Mouse (Mus musculus) gastrocnemius, postnatal 36 days (tissue): ENCODE data around the gene Polr2e. TPM values are rescaled to one million over a fixed set of nuclear protein-coding genes. Genes with fewer than 3 reads are reported as not detected.
"Not testable (repeated sequence)": the region's sequence is repeated elsewhere in the genome, so short reads cannot be mapped to it uniquely, and the experiment has no call there.

Experiments
- DNase-seq, 2 experiments: peaks; one replicate each; pipeline ENCODE4 v3.0.0; 2022
- intact Hi-C: fragments of 180-260 bp; cut with DNase I; formaldehyde crosslinking; loops from one replicate; pipeline ENCODE4 v1.15.1; 2025
- total RNA-seq, 2 experiments: library from RNA; stranded (reverse); gene quantifications; 2 replicates each; pipeline ENCODE4 v1.2.3; 2021

The Polr2e gene
- total RNA-seq, 2 experiments from 2014 or later: 36.0 to 42.5 TPM

DNA sequence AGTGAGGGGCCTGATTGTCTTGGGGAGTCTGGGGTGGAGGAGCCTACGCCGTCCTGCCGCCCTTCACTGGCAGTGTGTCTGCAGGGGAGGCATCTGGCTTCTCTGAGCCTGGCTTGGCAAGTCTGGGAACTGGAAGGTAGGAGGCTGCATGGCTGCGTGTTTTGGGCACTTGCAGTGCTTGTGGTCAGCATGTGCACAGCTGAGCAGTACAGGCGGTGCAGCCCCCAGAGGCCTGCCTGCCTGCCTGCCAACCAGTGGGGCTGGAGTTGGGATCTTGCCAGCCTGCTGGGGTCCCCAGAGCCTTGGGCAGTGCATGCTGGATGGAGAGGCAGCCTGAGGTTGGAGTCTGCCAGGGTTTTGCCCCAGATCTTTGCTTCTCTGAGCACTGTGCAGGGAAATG lies 23.5 kb upstream of the Polr2e start:
- intact Hi-C loops: no loop called here
- DNase-seq: no peak

DNA sequence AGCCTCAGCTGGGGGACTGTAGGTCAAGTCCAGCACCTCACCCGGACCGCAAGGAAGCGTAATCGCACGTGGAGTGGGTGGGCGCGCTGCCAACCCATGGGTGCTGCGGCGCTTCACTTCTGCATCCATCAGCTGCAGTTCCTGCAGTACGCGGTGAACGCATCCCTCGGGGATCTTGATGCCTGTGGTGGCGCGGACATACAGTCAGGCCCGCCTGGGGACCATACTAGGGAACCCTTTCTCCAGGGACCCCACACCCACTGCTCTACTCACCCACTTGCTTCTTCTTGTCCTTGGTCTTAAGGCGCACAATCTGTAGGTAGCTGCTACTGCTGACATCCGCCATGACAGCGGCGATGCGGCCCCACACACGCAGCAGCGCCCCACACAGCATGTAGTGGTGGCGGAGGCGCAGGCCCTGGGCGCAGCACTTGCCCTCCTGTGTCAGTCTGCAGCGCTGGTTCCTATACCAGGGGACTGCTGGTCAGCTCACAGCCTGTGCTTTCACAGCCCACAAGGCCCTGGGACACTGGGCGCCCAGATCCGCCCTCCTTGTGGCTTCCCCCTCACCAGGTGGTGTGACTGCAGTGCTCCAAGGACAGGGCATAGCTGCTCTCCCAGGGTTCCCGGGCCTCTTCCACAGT lies 18.2 kb upstream of the Polr2e start:
- DNase-seq: no peak

DNA sequence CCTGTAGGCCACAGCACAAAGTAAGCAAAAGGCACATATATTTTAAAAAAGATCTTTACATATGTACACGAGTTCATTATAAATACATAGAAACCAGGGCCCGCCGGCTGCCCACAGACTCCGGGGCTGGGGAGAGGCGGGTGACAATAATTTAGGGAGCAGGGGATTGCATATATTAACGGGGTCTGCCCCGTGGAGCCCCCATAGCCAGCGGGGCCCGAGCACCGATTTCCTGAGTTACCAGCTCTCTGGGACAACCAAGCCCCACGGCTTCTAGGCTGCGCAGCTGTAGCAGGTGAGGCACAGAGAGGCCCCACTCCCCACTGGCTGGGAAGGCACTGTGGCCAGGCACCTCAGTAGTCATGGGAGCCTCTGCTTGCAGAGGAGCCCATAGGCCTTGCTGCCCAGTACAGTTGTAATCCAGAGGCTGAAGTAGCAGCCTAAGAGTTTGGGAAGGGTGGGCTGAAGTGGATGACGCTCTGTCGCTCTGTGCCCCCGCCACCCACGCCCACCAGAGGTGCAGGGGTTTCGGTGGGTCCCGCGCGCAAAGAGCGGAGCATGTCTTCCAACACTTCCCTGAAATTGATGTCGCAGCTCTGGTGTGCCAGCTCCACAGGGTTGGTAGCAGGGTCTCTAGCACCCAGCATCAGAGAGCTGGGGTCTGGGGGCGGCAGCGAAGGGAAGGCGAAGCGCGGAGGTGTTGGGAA lies 17.5 kb upstream of the Polr2e start:
- intact Hi-C loops: no loop called here
- no peak for DNase-seq

More for the DNA sequence above, 18.2 kb upstream of the Polr2e start:
- intact Hi-C loops: no loop called here

DNA sequence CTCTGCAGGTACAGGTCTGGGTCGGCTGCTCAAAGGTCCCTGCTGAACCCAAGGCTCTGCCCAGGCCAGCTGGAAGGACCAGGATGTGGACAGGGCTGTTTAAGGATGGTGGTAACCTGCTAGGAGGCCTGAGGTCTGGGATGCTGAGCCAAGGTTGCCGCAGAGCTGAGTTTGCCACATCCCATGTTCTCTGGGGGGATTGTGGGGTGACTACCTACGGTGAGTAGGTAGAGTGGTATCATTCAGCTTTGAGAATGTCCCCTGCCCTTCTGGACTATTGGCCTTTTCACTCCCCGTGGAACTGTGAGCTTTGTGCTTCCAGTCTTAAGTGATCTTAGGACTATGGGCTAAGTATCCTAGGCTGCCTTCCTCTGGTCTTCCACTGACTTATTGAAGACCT lies 16.9 kb upstream of the Polr2e start:
- intact Hi-C loops: no loop called here
- DNase-seq: no peak

DNA sequence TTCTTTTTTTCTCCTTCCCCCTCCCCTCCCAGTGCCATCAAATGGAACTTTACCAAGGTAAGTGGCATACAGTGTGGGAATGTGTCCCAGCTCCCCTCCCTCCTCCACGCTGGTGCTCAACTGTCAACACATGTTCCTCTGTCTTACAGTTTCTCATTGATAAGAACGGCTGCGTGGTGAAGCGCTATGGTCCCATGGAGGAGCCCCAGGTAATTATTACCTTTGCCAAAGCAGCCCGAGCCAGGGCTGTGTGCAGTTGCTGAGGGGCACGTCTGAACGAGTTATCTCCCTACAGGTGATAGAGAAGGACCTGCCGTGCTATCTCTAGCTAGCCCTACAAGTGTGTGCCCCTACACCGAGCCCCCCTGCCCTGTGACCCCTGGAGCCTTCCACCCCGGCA lies 16.3 kb upstream of the Polr2e start:
- intact Hi-C loops: no loop called here
- no peak for DNase-seq

DNA sequence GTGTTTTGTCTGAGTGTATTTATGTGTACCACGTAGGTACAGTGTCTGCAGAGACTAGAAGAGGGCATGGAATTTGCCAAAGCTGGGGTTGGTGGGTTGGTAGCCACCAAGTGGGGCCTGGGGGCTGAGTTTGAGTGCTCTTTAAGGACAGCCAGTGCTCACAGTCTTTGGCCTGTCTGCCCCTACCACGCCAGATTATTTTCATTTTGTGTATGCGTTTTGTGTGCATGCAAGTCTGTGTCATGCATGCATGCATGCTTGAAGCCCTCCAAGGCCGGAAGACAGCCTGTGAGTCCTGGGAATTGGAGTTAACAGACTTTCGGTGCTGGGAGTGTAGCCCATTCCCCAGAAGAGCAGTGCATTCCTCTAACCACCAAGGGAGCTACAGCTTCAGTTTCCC lies 15.8 kb upstream of the Polr2e start:
- intact Hi-C loops: no loop called here

DNA sequence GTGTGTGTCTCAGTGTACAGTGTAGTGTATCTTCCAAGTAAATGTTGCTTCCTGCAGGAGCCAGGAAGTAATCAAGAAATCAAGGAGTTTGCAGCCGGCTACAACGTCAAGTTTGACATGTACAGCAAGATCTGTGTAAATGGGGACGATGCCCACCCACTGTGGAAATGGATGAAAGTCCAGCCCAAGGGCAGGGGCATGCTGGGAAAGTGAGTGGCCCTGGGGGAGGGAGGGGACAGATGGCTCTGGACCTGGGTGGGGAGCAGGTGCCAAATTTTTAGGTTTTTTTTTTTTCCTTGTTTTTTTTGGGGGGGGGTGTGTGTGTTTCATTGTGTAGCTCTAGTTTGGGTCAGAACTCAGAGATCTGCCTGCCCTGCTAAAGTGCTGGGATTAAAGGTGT lies 15.3 kb upstream of the Polr2e start:
- intact Hi-C loops: loop anchor here (1.0 kb wide), 1 partner anchor 59 kb away; no protein-coding TSS in a partner anchor
- DNase-seq: not testable (repeated sequence)

More for the DNA sequence above, 15.8 kb upstream of the Polr2e start:
- DNase-seq: no peak

DNA sequence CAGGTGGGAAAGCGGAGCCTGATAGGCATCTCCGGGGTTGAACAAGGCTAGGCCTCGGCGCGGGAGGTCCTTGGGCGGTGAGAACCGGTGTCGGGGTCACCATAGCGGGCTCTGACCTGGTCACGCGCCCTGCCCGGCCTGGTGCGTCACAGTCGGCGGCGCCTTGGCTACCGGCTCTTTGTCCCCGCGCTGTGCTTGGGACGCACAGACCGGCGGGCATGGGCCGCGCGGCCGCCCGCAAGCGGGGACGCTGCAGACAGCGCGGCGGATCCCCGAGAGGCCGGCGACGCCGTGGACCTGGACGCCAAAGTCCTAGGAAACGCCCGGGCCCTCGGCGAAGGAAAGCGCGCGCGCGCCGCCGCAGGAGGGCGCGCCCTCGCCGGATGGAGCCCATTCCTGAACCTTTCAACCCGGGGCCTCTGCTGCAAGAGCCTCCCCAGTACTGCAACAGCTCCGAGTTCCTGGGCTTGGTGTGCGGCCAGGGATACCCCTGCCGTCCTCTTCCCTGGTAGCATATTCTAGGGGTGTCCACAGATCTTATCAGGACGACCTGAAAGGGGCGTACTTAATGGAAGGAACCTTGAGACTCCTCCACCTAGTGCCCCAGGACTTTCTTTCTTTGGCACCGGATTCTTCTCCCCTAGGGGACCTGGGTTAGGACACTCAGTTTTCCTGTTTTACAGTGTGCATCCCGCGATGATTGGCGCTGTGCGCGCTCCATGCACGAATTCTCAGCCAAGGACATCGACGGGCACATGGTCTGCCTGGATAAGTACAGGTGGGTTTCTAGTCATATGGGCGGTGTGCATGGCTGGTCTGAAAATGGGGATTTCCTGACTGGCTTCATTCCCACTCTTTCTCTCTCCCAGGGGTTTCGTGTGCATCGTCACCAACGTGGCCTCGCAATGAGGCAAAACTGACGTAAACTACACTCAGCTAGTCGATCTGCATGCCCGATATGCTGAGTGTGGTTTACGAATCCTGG lies 14.5 kb upstream of the Polr2e start:
- intact Hi-C loops: loop anchor here (1.0 kb wide), 1 partner anchor 60 kb away; no protein-coding TSS in a partner anchor
- peak; percentile 54 to 73 for DNase-seq

DNA sequence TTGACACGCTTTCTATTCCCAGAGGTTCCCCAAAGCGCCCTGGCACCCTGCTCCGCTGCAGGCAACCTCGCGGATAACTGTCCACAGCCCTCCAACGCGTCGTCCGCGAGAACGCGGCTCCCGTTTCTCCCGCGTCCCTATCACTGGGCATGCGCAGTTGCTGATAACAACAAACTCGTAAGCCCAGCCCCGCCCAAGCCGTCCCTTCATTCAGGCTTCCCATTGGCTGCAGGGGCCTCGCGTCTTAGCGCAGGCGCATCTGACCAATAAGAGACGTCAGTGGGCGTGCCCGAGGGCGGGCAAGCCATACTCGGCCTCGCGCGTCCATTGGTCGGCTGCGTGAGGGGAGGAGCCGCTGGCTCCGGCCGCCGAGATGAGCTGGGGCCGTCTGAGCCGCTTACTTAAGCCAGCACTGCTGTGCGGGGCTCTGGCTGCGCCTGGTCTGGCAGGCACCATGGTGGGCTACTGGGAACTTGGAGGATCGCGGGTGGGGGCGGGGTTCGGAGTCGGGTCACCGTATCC lies 13.7 kb upstream of the Polr2e start:
- DNase-seq: peak; percentile 99 to 100
- intact Hi-C loops: no loop called here

DNA sequence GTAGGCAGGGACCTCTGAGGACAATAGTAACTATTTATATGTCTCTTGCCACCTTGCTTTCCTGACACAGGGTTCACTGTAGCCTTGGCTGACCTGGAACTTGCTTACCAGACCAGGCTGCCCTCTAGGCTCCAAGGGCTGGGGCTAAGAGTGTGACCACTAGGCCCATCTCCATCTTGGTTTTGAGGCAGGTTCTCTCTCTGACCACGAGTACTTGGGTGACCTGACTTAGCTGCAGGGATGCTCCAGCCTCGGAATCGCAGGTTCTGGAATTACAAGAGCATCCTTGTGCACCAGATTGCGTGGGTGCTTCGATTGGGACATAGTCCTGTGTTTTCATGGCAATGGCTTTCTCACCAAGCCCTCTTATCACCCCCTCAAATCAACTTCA lies 12.8 kb upstream of the Polr2e start:
- intact Hi-C loops: no loop called here

DNA sequence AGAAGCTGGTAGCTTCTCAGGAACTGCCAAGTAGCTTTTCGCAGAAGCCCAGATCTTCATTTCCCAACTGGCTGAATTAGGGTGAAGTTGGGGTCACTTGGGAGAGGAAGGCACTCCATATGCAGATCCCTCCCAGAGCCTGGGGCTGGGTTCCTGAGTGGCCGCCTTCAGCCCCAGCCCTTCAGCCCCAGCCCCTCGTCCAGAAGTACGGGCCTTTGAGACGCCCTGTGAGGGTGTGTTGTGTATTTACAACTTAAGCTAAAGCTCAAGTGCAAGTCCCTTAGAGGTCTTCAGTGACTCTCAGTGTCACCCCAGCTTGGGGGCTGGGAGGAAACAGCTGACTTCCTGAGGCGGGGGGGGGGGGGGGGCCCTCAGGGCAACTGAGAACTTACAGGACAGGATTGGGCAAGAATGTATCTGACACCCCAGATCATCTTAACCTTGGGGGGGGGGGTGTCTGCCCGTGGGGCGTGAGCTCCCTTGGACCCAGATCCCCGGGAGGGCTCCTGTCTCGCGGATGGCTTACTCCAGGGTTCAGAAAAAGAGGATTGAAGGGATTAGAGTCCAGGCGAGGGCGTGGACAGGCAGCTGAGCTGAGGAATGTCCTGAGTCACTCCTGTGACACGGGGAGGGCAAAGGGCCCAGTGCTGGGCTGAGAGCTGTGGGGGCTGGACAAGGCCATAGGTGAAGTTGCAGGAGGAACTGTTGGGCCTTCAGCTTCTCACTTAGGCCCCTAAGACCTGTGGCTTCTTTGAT lies 12.2 kb upstream of the Polr2e start:
- DNase-seq: peak in 1 of 2 experiments; percentile 52
- intact Hi-C loops: no loop called here

More for the DNA sequence above, 12.8 kb upstream of the Polr2e start:
- no peak for DNase-seq

DNA sequence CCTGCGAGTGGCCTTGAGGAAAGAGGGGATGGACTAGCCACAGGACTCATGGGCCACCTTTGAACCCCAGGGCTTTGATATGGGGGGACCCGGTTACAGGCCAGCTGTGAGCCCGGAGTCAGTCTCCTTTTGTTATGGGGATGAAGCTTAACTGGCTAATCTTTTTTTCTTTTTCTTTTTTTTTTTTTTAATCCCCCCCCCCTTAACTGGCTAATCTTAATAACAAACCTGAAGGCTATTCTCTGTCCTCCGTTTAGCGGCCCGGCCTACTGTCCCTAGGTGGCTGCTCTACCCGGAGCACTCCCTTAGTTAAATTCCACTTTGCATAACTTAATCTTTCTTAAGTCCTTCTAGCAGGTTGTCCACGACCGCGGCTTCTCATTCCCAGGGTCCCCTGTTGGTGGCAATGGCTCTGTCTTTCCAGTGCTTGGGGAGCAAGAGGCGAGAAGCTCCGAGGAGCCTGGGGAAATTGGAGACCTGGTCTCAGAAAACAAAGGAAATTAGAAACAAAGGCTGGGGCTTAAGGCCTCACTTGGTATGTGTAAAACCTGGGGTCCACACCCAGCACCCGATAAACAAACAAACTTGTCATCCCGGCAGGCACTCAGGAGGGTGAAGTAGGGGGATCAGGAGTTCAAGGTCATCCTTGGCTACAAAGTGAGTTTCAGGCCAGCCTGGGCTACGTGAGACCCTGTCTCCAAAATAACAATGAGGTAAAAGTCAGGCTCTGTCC lies 11.5 kb upstream of the Polr2e start:
- intact Hi-C loops: no loop called here
- no peak for DNase-seq

DNA sequence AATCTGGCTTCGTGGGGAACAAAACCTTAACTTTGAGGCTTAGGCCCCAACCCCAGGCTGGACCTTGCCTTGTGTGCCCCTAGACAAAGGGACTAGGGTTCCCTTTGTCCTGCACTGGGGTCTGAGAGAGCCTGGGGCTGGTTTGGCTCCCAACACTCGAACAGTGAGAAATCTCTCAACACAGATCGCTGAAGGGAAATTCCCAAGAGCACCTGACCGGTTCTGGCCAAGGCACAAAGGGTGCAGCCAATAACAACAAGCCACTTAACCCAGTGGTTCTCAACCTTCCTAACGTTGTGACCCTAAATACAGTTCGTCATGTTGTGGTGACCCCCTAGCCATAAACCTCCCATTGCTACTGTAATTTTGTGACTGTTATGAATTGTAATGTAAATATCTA lies 10.6 kb upstream of the Polr2e start:
- no peak for DNase-seq
- intact Hi-C loops: no loop called here

DNA sequence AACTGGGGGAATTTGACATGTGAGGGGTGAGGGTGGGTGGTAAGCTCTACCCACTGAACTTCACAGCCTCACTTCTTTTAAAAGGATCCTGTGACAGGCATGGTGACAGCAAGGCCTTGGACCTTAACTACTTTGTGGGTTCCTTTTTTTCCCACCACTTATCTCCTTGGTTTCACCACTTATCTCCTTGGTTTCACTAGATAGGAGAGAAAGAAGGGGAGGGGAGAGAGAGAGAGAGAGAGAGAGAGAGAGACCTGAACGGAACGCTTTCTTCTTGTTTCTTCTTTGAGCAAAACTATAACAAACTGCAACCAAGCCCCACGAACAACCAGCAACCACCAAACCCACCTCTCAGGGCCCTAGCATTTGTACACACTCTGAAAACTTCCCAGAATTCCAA lies 9.2 kb upstream of the Polr2e start:
- intact Hi-C loops: no loop called here

DNA sequence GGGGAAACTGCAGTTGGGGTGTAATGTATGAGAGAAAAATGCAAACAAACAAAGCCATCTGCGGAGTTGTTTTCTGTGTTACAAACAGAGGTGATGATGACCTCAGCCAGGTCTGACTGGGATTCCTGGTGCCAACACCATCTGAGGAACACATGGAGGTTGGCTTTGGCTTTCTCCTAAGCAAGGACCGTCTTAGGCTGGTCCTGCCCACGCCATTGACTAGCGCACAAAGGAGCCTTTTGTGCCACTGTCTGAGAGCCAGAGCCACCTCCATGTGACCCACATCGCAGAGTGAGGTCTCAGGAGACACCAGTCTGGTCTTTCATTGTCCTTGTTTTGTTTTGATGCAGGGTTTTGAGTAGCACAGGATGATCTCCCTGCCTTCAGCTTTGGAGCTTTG lies 8.8 kb upstream of the Polr2e start:
- intact Hi-C loops: no loop called here
- no peak for DNase-seq

More for the DNA sequence above, 9.2 kb upstream of the Polr2e start:
- DNase-seq: no peak

DNA sequence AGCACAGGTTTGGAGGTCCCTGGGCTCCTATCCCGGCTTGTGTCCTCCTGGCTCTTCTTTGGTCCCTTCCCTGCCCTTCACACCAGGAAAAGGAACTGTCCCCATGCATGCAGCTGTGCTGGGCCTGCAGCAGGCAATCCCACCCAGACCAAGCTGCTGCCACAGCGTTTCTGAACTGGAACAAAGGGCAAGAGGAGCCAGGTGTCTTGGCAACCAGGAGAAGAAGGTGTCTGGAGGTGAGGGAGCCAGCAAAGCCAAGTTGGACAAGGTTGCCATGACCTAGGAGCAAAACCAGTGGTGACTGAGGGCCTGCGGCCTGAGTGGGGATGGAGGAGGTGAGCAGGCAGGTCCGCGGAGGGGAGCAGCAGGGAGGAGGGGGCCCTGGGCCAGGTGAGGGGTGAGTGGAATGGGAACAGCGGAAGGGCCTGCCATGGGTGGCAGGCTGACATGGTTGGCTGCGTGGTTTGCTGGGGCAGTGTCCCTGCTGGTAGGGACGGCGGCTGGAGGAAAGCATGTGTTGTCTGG lies 7.5 kb upstream of the Polr2e start, which contains the start of gene Gpx4:
TSS of gene Gpx4 (plus strand) at position 126 of the 525 bp plus-strand sequence.
- intact Hi-C loops: no loop called here
- DNase-seq: no peak

DNA sequence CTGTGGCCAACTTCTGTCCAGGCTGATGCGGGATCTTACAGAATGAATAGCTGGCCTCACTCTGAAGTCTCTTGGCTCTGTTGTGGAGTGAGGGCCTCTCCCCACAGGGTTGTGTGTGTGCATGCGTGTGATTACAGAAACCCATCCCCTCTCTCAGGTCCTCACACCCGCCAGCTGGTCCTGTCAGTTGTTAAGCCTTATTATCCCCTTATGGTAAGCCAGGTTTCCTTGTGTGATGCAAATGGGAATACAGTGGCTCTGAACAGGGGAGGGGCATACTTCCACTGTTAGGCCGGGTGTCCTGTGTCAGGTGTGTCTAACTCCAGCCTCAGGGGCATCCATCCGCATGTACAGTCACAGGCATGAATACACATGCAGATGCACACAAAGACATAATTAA lies 6.2 kb upstream of the Polr2e start:
- no peak for DNase-seq
- intact Hi-C loops: no loop called here

DNA sequence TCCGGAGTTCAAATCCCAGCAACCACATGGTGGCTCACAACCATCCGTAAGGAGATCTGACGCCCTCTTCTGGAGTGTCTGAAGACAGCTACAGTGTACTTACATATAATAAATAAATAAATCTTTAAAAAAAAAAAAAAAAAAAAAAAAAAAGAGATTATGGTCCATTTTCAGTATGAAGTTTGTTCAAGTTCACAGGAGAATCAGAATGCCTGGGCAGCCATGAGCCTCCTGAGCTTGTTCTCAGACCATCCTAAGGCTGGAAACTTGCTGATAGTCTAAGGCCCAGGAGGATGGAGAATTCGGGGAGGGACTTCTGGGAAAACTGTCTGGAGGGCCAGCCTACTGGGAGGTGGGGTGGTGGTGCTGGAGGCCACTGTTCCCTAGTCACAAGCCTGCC lies 5.8 kb upstream of the Polr2e start:
- DNase-seq, intact Hi-C loops: not testable (repeated sequence)

DNA sequence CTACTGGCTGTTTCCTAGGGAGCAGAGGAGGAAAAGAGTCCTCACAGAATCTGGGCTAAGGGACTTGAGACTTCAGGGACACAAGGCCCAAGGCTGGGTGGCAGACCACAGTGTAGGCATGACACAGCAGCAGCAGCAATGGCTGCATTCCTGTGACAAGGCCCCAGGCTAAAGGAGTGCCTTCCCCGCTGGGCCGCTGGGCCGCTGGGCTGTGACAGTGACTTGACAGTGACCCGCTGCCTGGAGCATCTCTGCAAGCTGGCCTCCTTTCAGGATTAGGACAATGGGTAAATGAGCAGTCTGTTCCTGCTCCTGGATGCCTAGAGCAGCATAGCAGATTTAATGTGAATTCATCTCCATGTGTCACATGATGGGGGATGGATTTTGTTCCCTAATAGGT lies 4.5 kb upstream of the Polr2e start:
- no peak for DNase-seq
- intact Hi-C loops: no loop called here
